Mouse (Mus musculus) olfactory bulb, adult 2 months (tissue): ENCODE results near the gene Tnfaip8l2.

Source experiments
- CTCF ChIP-seq: fragments of 200-500 bp; IDR thresholded peaks from 2 replicates; pipeline ENCODE4 v1.5.1; 2012; ENCODE audit warnings: low read depth, mild to moderate bottlenecking, low read length, moderate library complexity; ENCODE audit not compliant: insufficient read depth
- POLR2A ChIP-seq: fragments of 200-500 bp; IDR thresholded peaks from 2 replicates; pipeline ENCODE4 v1.6.1; 2012; ENCODE audit warnings: mild to moderate bottlenecking, low read depth, low read length, moderate library complexity; ENCODE audit not compliant: insufficient read depth

DNA sequence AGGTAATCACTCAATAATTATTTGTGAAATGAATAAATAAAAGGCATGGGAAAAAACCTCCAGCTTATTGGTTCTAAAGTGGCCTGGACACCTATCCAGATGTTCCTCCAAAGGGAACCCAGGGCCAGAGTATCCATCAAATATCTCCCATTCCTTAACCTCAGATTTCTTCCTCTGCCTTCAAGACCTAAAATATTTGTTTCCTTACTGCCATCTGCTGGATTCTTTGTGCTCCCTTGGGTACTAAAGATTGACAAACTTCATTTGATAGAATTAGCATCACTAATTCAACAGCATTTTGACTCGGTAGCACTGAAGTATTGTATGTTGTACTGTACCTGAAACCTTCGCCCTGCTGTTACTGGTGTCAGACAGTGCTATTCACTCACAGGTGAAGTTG lies 34.3 kb downstream of the Tnfaip8l2 start:
- TF ChIP-seq CTCF (no peak), POLR2A (no peak)
